Mouse (Mus musculus) gastrocnemius, adult 2 months (tissue): ENCODE data around the gene Hoxa13. TPM values are rescaled to one million over a fixed set of nuclear protein-coding genes. Genes with fewer than 3 reads are reported as not detected.

Source experiments
- DNase-seq: peaks from one replicate; pipeline ENCODE4 v3.0.0; 2022
- H3K27ac ChIP-seq: fragments of 200-600 bp; 2 replicates; pipeline ENCODE4 v1.8.1; 2022; ENCODE audit warnings: mild to moderate bottlenecking
- H3K4me3 ChIP-seq: fragments of 200-600 bp; 2 replicates; pipeline ENCODE4 v1.8.1; 2022; ENCODE audit warnings: mild to moderate bottlenecking, moderate library complexity
- CTCF ChIP-seq: fragments of 200-600 bp; IDR thresholded peaks from 2 replicates; pipeline ENCODE4 v1.8.1; 2022; ENCODE audit warnings: antibody characterized with exemption, mild to moderate bottlenecking, moderate library complexity
- intact Hi-C: fragments of 180-260 bp; cut with DNase I; formaldehyde crosslinking; loops from one replicate; pipeline ENCODE4 v1.15.1; 2025
- total RNA-seq, 2 experiments: library from RNA; stranded (reverse); gene quantifications; 2 replicates each; pipeline ENCODE4 v1.2.3; 2021

Gene Hoxa13
- total RNA-seq, 2 experiments from 2014 or later: 1.5 to 3.8 TPM

DNA sequence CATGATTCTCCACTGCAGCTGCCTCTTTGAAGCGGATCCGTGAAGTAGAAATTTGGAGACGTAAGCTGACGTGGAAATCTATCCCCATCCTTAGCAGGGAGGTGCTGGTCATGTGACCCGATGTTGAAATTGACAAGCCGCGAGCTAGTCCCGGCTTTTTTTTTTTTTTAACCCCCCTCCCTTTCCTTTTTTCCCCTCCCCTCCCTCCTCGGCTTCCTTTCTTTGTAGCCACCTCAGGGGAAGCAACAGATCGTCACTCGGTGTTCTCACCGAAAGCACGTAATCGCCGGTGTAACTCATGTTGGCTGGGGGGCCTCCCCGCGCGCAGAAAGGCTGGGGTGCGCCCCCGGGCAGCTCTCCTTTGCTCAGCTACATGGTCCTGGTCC lies 14.9 kb downstream of the Hoxa13 start, which contains the start of gene Hoxa11:
Hoxa11 (minus strand) TSS at position 54 of the 386 bp plus-strand sequence.
- intact Hi-C loops: loop anchor here (5.0 kb wide), 1 partner anchor 1073 kb away; no protein-coding TSS in a partner anchor
- Histone ChIP-seq H3K27ac (peak within 1 kb of the TSS; percentile 86), H3K4me3 (peak within 1 kb of the TSS; percentile 77)
- DNase-seq: peak; percentile 56
- TF ChIP-seq CTCF: no peak

DNA sequence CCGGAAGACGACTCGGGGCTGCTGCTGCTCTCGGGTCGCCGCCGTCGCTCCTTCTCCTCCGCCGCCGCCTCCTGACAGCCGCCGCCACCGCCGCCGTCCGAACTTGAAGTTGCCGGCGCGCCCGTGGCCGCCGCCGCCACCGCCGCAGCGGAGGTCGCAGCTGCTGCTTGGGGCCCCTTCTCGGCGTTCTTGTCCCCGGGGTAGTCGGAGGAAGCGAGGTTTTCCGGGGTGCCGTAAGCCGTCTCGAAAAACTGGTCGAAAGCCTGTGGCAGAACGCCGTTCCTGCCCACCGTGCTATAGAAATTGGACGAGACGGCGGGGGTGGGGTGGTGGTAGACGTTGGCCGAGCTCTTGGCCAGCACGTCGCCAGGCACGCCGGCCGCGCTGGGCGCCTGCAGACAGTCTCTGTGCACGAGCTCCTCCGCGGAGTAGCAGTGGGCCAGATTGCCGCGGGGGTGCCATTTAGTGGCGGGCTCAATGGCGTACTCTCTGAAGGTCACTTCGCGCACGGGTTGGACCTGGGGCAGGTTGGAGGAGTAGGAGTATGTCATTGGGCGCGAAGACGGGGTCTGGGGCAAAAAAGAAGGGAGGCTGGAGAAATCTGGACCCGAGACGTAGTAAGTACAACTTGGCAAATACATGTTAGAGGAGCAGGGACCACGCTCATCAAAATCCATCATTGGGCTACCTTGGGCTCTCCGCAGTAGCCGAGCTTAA lies 15.5 kb downstream of the Hoxa13 start:
- peak overlapping the region; percentile 86 for H3K27ac ChIP-seq
- intact Hi-C loops: loop anchor here (5.0 kb wide), 1 partner anchor 1073 kb away; no protein-coding TSS in a partner anchor
- TF ChIP-seq CTCF: no peak
- peak overlapping the region; percentile 77 for H3K4me3 ChIP-seq
- DNase-seq: peak; percentile 69

DNA sequence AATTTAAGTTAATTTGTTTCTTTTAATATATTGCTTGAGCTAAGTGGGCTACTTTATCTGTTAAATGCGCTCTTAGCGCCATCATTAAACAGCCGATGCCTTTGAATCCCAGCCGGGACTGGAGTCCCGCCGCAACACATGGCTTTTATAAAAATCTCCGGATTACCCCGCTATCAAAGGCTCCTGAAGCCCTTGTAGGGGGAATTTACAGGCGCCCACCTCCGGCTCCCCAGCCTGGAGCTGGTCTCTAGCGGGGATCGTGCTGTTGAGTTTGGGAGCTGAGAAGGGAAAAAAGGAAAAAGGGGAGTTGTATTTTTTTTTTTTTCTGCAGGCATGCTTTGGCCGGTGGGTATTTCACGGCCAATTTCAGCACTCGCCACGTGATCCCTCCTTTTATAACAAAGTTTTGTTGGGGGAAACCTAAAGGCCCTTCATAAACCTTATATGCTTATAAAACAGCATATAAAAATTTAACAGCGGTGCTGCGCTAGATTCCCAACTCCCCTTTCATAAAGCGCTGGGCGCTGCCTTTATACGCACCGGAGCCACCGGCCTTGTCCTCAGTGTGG lies 16.1 kb downstream of the Hoxa13 start:
- peak overlapping the region; percentile 77 for H3K4me3 ChIP-seq

DNA sequence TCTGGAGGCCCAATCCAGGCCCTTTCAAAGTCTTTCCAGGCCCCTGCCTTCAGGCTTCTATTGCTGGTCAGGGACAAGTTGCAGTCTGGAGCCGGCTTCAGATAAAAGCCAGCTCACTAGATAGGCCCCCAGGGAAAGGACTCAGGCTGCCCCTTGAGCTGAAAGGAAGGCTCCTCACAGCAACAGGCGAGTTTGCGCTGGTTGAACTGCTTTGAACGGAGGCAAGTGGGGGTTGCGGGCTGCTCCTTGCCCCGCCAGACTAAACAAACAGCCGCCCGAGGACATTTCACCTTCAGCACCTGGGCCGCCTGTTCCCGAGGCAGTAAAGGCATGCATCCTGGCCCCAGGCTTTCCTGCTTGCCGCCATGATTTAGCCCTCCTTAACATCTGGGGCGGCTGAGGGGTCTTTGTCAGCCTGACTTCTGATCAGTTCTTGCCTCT lies 17.0 kb downstream of the Hoxa13 start:
- DNase-seq: peak; percentile 23
- H3K4me3 ChIP-seq: peak overlapping the region; percentile 32
- H3K27ac ChIP-seq: no peak overlapping the region; the same call in 1 of the 2 replicates
- intact Hi-C loops: no loop called here
- TF ChIP-seq CTCF: no peak

More for the DNA sequence above, 16.1 kb downstream of the Hoxa13 start:
- no peak for DNase-seq
- no peak for TF ChIP-seq CTCF
- intact Hi-C loops: loop anchor here (5.0 kb wide), 1 partner anchor 1072 kb away; no protein-coding TSS in a partner anchor
- peak overlapping the region; percentile 86 for H3K27ac ChIP-seq

DNA sequence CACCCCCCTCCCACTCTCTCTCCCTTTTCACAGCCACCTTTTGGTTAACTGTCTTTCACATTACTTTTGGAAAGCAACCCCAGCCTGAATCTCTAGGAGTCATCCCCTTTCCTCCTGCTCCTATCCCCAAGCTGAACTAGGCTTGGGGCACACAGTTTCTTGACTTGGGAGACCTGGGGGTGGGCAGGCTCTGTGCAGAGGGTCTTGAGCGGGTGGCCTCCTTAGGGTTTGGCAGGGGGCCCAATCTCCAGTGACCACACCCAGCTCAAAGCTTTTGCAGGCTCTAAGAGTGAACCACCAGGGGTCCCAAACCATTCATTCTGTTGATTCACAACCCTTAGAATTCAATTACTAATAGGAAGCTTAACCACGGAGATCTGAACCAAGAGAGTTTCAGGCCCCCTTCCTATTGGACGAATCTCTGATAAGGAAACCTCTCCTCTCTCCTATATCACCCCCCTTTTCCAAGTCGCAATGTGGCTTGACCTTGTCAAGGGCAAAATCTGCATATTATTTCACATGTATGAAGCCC lies 17.8 kb downstream of the Hoxa13 start:
- Histone ChIP-seq H3K4me3 (no peak overlapping the region), H3K27ac (no peak overlapping the region)
- intact Hi-C loops: no loop called here
- no peak for DNase-seq
- TF ChIP-seq CTCF: no peak

DNA sequence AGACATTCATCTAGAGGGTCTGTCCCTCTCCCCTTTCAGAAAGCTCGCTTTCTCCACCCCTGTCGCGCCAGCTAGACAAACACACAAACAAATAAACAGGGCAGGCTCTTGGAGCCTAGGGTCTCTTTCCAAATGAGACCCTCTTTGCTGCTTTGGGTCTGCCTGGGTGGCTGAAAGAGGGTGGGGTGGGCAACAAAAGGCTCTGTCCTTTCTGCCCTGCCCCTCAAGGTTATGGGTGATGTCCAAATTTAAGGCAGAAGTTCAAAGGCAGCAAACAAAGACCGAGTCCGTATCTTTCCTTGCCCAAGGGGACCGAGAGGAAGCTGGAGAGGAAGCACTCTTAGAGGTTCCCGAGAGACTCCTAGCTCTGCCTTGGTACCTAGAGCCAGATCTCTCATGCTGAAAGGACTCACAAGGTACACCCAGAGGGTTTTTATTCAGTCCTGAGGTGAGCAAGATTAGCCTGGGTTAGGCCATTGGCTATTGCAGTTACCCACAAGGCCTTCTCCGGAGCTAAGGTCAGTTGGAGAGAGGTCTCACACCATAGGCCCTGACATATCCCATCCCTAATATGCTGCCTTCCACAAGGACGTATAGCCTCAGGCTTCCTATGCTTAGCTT lies 19.6 kb downstream of the Hoxa13 start:
- no peak for TF ChIP-seq CTCF
- intact Hi-C loops: no loop called here
- DNase-seq: no peak
- Histone ChIP-seq H3K4me3 (peak overlapping the region; percentile 73), H3K27ac (peak overlapping the region; percentile 93)

DNA sequence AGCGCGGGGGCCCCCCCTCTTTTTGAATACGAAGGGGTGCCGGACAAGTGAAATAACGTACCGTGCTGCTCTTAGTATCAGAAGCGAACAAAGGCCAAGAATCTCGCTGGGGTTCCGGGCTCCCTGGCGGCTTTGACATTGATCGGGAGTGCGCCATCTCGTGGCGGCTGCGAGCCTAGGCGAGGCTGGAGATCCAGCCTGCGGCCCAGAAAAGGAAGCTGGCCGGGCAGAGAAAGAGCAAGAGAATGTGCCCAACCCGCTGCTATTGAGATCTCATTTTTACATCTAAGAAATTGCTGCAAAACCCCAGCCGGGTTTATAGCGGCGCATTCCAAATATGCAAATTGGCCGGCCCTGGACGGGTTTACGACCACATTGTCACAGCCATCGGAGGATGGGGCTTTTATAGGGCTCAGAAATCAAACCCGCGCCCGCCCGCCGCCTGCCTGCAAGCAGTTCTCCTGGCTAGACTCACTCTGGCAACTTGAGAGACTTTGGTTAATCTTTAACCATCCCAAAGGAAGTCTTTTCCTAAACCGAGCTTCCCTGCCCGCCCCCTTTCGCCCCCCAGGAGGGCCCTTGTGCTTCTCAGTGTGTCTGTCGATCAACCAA lies 20.2 kb downstream of the Hoxa13 start, which contains the start of gene Hoxa10:
Hoxa10 (minus strand) TSS at position 466 of the 612 bp plus-strand sequence.
- intact Hi-C loops: no loop called here
- peak; percentile 96 for TF ChIP-seq CTCF
- peak; percentile 94 for DNase-seq
- H3K4me3 ChIP-seq: peak within 1 kb of the TSS; percentile 73
- H3K27ac ChIP-seq: peak within 1 kb of the TSS; percentile 93

DNA sequence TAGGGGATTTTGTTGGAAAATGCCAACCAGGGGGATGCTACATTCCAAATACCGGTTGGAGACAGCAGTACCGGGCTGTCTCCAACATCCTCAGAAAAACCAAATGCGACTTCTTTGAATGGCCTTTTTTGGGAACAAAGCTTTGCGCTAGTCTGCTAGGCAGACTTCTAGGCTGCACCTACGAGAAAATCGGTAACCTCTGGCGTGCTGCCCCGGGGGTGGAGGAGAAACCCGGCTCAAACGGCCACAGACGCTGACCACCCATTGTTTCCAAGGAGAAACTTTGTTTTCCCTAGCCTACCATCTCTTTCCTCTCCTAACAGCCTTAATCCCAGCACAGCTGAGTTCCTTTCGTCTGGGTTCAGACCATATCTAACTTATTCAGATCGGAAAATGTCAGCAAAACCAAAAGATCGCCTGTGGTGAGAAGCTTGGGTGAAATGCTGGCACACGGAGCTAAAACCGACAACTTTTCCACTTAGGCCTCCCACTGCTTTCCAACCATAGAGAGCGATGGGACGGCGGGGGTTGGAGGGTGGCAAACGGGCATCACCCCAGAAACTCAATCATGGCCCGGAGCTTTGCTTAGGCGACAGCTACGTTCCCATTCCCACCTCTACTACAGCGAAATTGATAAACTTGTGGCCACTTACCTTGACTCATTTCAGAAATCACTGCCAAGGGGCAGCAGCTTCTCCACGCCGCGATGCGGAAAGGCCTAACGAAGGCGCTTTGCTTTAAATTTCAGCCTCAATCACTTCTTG lies 20.9 kb downstream of the Hoxa13 start:
- intact Hi-C loops: no loop called here
- Histone ChIP-seq H3K4me3 (peak overlapping the region; percentile 73), H3K27ac (peak overlapping the region; percentile 93)
- peak; percentile 59 for DNase-seq
- TF ChIP-seq CTCF: no peak

DNA sequence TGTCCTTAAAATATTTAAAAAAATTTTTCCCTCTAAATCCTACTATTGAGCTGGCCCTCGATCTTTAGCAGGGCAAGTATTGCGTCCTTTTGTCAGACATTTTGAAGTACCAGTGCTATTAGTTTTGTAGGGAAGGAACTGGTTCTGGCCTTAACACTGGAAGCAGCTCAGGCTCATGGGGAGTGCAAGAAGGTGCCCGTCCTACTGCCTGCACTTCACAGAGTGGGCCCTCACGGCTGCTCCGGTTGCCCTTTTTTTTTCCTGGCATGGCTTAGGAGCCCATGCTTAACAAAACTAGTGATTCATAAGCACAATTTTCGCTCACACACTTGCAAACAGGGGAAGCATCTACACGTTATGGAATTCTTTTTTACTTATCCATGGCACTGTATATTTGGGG lies 21.7 kb downstream of the Hoxa13 start:
- Histone ChIP-seq H3K27ac (peak overlapping the region; percentile 93), H3K4me3 (peak overlapping the region; percentile 73)
- intact Hi-C loops: no loop called here
- TF ChIP-seq CTCF: no peak
- no peak for DNase-seq

DNA sequence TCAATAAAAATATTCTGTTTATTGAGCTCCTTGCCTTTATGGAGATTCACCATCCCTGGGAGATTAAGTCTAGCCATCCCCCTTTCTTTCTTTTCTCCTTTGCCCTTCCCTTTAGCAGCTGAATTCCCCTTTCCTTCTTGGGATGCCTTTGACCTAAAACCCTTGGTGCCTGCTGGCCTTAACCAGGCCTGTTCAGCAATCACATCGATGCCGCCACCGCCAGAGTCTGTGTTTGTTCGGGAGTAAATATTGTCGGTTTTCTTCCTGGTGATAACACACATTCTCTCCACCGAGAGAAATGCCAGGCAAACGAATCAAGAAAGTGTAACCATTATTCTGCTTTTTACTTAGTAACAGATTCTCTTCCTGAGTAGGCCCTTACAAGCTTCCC lies 22.5 kb downstream of the Hoxa13 start:
- DNase-seq: no peak
- no peak for TF ChIP-seq CTCF
- H3K27ac ChIP-seq: peak overlapping the region; percentile 93
- peak overlapping the region; percentile 73 for H3K4me3 ChIP-seq
- intact Hi-C loops: no loop called here

DNA sequence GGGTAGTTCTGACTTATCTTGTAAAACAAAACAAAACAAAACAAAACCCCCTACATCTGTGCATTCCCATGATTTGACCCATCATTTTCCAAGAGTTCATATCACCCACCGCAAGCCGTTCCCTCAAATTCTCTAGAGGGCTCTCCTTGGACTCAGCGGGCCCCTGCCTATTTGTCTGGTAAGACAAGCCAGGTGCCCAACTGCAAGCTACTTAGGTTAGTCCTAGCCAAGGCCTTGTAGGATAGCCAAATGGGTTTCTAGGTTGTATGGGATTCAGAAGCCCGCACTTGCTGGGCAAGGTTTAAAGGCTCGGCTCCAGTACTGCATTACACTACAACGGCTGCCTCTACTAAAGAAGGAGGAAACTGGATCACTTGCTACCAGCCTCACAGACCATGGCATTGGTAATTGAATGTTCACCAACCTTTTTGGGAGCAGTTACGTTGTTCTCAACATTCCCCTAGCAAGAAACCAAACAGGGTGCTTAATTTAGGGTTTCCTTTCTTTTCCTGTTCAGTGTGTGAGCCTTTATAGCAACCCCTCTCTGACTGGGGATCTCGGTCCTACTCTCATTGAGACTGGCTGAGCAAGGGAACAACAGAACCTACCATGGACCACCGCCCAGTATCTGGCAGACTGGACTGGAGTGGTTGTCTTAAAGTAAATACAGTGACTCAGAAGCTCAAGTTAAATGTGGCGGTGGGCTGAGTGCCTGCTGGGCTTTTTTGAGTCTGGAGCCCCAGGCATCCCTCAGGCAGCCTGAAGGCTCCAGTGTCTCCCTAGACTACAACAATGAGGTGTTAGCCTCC lies 23.1 kb downstream of the Hoxa13 start:
- H3K27ac ChIP-seq: peak overlapping the region; percentile 93
- no peak for TF ChIP-seq CTCF
- intact Hi-C loops: no loop called here
- peak; percentile 43 for DNase-seq
- peak overlapping the region; percentile 73 for H3K4me3 ChIP-seq
